Mouse (Mus musculus) heart, postnatal 36 days (tissue): ENCODE measurements around the gene Gbf1. TPM values are rescaled to one million over a fixed set of nuclear protein-coding genes. Genes with fewer than 3 reads are reported as not detected.
"Not testable (repeated sequence)": the region's sequence is repeated elsewhere in the genome, so short reads cannot be mapped to it uniquely, and the experiment has no call there.

ENCODE experiments used
- DNase-seq, 2 experiments: peaks; one replicate each; pipeline ENCODE4 v3.0.0; 2021 to 2022
- intact Hi-C: fragments of 180-260 bp; cut with DNase I; formaldehyde crosslinking; loops from one replicate; pipeline ENCODE4 v1.15.1; 2025
- total RNA-seq, 2 experiments: library from RNA; stranded (reverse); gene quantifications; 2 replicates each; pipeline ENCODE4 v1.2.3; 2021

The Gbf1 gene
- total RNA-seq, 2 experiments from 2014 or later, result 43.2 to 50.4 TPM

- intact Hi-C loops, result no loop called here
- DNase-seq, result no peak
Observed at GRCm38 (mm10) chr19:46141091-46141490, 11.2 kb upstream of the Gbf1 start.

DNA sequence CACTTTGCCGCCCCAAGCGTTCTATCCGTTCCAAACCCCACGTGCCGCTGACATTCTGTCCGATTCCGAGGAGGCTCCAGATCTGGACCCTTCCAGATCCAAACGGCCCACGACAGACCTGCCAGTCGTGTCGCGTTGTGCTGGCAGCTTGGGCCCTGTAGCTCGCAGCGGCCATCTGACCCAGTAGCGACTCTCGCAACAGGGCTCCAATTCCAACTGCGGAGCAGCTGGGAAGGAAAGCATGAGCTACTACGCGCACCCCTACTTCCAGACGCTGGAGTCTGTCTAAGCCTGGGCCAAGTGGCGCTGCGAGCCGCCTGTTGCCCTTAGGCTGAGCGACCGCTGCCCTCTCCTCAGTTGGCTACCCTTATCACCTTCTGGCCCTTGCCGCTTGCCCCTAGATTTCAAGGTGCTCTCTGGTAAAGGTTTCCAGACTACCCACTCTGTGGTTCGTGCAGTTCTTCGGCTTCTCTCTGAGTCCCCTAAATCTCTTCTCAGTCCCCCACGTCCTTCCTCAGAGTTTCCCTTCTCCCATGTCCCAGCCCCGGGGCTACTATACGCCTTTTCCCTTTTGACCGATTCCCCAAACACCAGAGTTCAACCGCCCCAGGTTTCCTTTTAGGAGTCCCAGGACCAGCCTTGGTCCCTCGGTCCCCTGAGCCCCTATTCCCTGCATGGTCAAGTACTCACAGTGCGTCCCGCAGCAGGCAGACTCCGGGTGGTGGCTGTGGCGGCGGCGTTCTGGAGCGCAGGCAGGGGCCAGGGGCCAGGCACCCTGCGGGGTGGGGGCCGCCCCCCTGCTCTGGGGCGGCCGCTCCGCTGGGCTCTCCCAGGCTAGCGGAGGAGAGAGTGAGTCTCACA lies 4.6 kb upstream of the Gbf1 start, which contains the start of gene Pitx3:
TSS of gene Pitx3 (minus strand) at position 816 of the 861 bp plus-strand sequence.
- intact Hi-C loops, result no loop called here
- peak; percentile 21 to 37 for DNase-seq

- peak; percentile 80 to 82 for DNase-seq
- intact Hi-C loops, result no loop called here
Observed at GRCm38 (mm10) chr19:46148372-46148760, 3.9 kb upstream of the Gbf1 start.

DNA sequence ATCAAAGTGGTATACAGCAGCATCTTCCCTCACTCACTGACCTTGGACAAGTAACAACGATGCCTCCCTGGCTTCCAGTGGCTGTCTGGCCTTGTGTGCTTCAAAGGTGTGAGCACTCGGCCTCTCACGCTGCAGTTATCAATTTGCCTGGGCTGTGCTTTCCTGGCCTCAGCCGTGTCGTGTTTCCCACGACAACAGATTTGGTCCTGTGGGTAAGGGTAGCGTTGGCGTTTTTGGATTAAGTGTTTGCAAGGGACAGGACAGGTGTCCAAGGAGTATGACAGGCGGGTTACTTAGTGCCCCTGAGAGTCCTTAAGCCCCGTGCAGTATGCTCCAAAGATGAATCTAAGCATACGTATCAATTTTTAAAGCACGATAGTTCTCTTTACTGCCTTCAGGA lies 3.2 kb upstream of the Gbf1 start:
- DNase-seq, result no peak
- intact Hi-C loops, result no loop called here

DNA sequence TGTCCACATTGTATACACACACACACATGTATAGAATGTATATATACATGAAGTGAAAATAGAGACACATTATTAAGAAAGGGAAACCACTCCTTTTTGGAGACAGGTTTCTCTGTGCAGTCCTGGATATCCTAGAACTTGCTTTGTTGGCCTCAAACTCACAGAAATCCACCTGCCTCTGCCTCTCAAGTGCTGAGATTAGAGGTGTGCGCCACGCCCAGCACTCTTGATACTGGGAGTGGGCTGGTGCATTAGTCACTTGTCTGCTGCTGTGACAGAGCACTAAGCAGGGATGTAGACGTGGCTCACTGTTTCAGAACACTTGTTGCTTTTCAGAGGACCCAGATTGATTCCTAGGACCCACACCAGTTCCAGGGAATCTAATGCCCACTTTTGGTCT lies 13.6 kb downstream of the Gbf1 start:
- no peak for DNase-seq
- intact Hi-C loops, result no loop called here

DNA sequence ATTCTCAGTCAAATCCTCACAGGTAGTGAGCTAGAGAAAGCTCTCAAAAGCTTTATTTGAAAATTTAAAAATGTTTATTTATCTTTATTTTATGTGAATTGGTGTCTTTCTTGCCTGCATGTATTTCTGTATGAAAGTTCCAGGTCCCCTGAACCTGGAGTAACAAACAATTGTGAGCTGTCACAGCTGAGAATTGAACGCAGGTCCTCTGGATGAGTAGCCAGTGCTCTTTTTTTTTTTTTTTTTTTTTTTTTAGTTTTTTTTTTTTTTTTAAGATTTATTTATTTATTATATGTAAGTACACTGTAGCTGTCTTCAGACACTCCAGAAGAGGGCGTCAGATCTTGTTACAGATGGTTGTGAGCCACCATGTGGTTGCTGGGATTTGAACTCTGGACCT lies 14.9 kb downstream of the Gbf1 start:
- intact Hi-C loops, DNase-seq: not testable (repeated sequence)

GRCm38 (mm10) chr19:46169396-46169795 lies 17.1 kb downstream of the Gbf1 start:
- DNase-seq, result no peak
- intact Hi-C loops, result no loop called here

DNA sequence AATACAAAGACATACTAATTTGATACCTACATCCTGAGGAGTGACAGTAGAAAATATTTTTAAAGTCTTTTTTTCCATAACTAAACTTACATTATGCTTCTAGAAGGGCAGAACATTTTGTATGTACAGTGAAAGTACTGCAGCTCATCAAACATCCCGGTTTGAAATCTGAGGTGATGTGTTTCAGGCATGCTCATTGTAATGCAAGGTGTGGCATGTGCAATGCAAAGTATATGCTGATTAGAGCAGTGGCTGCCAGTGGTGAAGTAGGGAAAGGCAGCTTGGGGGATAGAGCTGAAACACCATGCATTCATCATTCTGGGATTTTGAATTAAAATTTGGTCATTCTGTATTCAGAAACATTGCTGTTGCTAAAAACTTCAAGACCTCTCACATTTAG lies 17.6 kb downstream of the Gbf1 start:
- intact Hi-C loops, result no loop called here
- no peak for DNase-seq

DNA sequence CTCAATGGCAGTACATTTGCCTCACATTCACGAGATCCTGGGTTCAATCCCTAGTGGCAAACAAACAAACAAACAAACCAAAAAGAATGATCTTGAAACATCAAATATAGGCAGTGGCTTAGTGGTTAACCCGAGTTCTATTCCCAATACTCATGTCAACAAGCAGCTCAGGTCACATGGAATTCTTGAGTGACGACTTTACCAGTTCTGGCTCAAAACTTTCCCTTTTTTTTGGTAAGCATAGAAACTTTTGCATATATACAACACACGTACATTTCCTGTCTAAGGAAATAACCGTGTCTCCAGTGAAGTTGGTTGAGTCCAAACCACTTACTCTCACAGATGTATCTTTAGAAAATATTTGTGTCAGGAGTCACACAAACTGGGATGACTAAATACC lies 20.2 kb downstream of the Gbf1 start:
- DNase-seq, result no peak
- intact Hi-C loops, result no loop called here

DNA sequence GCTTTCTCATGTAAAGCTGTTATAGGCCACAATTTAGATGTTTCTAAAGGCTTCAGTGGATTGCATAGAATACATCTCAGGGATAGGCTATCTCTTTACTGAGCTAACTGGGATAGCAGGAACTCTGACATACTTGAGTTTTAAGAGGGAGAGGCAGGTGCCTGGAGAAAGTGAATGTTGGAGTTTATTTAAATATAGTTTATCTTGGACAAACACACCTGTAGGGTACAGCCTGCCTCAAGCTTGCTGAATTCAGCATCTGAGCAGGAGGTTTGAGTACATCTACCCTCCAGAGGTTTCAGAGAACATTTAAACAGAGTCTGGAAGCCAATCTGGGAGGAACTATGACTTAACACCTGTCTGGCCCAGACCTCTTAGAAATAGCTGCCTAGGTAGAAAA lies 22.9 kb downstream of the Gbf1 start:
- intact Hi-C loops, result no loop called here
- no peak for DNase-seq

DNA sequence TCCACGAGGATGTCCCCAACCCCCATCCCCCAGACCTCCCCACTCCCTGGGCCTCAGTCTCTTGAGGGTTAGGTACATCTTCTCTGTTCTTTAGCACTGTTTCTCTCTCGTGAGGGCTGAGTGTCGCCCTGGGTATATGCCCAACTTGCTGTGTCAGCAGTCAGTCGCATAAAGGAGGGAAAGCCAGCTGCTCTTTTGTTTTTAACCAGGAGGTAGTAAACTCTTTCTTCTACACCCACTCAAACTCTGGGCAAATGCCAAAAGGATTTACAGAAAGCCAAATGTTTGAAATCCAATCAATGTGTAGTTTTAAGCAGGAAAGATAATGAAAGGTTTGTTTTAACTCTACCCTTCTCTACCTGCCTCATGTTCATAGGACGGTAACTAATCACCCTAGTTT lies 24.7 kb downstream of the Gbf1 start:
- intact Hi-C loops, result no loop called here
- no peak for DNase-seq

- no peak for DNase-seq
- intact Hi-C loops, result no loop called here
Observed at GRCm38 (mm10) chr19:46180274-46180673, 28.0 kb downstream of the Gbf1 start.

DNA sequence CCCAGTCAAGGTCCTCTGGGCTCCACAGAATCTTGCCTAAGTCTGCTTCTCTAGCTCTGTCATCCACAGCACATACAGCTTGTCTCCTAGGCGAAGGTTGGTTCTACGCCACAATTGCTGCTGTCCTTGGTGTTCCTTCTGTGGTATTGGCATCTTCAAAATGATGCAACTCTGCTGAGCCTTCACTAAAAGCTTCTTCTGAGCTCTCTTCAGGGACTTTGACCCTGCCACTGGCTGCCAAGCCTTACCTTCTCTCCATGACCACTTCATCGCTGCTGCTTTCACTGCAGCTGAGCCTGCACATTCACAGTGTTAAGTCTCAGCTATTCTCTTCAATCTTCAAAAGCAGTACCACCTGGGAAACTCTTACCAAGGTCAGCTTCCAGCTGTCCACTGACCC lies 29.9 kb downstream of the Gbf1 start:
- DNase-seq, result no peak
- intact Hi-C loops, result no loop called here

DNA sequence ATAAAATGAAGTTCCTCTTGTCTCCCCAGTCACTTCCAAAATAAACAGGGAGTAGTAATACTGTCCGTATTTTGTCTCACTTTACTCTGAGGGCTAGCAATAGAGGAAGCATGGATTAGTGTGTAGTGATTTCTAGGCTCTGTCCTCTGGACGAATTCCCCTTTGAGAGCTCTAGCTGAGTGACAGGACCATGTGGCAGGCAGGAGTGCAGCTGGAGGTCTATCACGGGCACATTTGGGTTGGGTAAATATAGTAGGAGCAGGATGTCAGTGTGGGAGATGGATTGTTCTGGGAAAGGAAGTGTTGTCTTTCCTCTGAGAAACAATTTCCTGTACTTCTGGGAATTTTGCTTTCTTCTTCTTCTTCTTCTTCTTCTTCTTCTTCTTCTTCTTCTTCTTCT lies 34.3 kb downstream of the Gbf1 start:
- peak in 1 of 2 experiments; percentile 13 for DNase-seq
- intact Hi-C loops, result no loop called here

GRCm38 (mm10) chr19:46187203-46187602 lies 34.9 kb downstream of the Gbf1 start:
- intact Hi-C loops, result no loop called here
- DNase-seq, result no peak

GRCm38 (mm10) chr19:46198293-46198692 lies 46.0 kb downstream of the Gbf1 start:
- intact Hi-C loops, result no loop called here

DNA sequence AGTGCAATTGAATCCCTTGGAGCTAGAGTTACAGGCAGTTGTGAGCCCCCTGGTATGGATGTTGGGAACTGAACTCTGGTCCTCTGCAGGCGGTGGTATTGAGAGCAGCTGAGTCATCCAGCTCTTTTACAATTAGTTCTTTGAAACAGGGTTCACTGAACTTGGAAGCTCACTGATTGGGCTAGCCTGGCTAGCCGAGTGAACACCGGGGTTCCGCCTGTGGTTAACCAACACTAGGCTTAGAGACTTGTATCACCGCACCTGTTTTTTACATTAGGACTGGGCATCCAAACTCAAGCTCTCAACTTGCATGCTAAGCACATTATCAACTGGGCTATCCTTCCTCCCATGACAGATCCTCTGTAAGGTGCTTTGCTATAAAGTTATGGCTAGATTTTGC lies 46.6 kb downstream of the Gbf1 start:
- no peak for DNase-seq
- intact Hi-C loops, result no loop called here

More at GRCm38 (mm10) chr19:46198293-46198692, 46.0 kb downstream of the Gbf1 start:
- DNase-seq, result no peak

- DNase-seq, result no peak
- intact Hi-C loops, result no loop called here
Observed at GRCm38 (mm10) chr19:46204166-46204565, 51.9 kb downstream of the Gbf1 start.

GRCm38 (mm10) chr19:46205680-46206079 lies 53.4 kb downstream of the Gbf1 start:
- DNase-seq, result no peak
- intact Hi-C loops, result no loop called here

GRCm38 (mm10) chr19:46210951-46211350 lies 58.6 kb downstream of the Gbf1 start:
- intact Hi-C loops, result no loop called here
- DNase-seq, result no peak

GRCm38 (mm10) chr19:46214541-46214940 lies 62.2 kb downstream of the Gbf1 start:
- DNase-seq, result no peak
- intact Hi-C loops, result no loop called here

GRCm38 (mm10) chr19:46215401-46215800 lies 63.1 kb downstream of the Gbf1 start:
- intact Hi-C loops, result no loop called here
- DNase-seq, result no peak

- intact Hi-C loops, result no loop called here
- no peak for DNase-seq
Observed at GRCm38 (mm10) chr19:46216716-46217115, 64.4 kb downstream of the Gbf1 start.
